Mouse (Mus musculus) cerebellum, adult 9-11 months (tissue): ENCODE measurements around the gene Cc2d2b.

Experiments used
- DNase-seq: peaks from one replicate; pipeline ENCODE4 v3.0.0; 2022

The Cc2d2b gene

GRCm38 (mm10) chr19:40838205-40838604 lies 89.7 kb downstream of the Cc2d2b start:
- no peak for DNase-seq

GRCm38 (mm10) chr19:40840303-40840702 lies 91.8 kb downstream of the Cc2d2b start:
- DNase-seq: no peak

GRCm38 (mm10) chr19:40841083-40841482 lies 92.5 kb downstream of the Cc2d2b start:
- DNase-seq: no peak

GRCm38 (mm10) chr19:40841593-40841992 lies 93.0 kb downstream of the Cc2d2b start:
- DNase-seq: no peak

- DNase-seq: no peak
Observed at GRCm38 (mm10) chr19:40844731-40845130, 96.2 kb downstream of the Cc2d2b start.

- DNase-seq: no peak
Observed at GRCm38 (mm10) chr19:40849391-40849790, 100.8 kb downstream of the Cc2d2b start.

GRCm38 (mm10) chr19:40859555-40859954 lies 111.0 kb downstream of the Cc2d2b start:
- DNase-seq: no peak

GRCm38 (mm10) chr19:40868284-40868683 lies 119.7 kb downstream of the Cc2d2b start:
- no peak for DNase-seq

GRCm38 (mm10) chr19:40869425-40870105 lies 121.0 kb downstream of the Cc2d2b start:
- no peak for DNase-seq

- peak; percentile 95 for DNase-seq
Observed at GRCm38 (mm10) chr19:40872955-40873665, 124.6 kb downstream of the Cc2d2b start.
